Mouse (Mus musculus): ENCODE results near the gene 2810408A11Rik.
"Not testable (repeated sequence)": the region's sequence is repeated elsewhere in the genome, so short reads cannot be mapped to it uniquely, and the experiment has no call there.

The 2810408A11Rik gene

DNA sequence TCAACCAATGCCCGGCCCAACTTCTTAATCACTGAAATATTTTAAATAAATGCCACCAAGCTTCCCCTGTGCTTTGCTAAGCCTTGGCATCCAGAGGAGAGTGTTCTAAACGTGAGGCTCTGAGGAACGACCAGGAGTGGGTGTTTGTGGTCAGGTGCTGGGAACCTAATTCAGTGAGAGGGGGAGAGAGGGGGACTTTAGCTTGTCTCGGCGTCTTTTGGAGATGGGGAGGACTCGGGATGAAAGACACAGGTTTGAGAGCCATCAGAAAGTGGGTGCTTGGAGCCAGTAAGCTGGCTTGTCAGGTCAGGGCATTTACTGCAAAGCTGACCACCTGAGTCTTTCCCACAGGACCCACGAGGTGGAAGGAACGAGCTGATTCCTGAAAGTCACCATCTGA, 31.0 kb upstream of the 2810408A11Rik start:
- DNase-seq (ENCODE audit: low read depth in 2 of 2, low spot score in 2 of 2): no peak

DNA sequence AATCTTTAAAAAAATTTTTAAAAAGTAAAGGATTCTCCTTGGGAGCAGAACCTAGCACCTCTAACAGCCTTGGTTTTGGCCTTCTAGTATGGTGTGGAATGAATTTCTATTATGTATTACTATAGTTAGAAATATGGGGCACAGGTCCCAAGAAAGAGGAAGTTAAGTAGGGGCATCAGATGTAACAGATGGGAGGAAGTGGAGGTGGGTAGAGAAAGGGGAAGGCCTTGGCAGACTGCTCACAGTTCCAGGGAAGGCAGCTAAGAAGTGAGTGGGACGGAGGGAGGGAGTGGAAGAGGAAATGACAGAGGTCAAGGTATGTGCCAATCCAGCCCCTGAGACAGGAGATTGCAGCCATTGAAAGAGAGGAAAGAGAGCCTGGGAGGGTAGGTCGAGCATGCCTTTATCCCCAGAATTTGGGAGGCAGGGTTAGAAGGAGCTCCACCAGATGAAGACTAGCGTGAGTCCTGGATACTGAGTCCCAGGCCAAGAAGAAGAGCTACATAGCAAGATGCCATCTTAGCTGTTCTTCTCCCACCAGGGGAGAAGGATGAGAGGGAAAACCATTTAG, 30.3 kb upstream of the 2810408A11Rik start:
- DNase-seq (ENCODE audit: low read depth in 2 of 2, low spot score in 2 of 2): no peak

DNA sequence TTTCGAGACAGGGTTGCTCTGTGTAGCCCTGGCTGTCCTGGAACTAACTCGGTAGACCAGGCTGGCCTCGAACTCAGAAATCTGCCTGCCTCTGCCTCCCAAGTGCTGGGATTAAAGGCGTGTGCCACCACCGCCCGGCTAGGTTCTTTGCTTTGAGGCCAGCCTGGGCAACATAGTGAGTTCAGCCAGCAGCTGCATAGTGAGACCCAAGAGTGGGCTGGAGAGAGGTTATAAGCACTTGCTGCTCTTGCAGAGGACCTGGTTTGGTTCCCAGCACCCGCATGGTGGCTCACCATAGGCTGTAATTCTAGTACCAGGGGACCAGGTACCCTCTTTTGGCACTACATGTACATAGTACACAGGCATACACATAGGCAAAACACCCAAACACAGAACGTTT, 29.4 kb upstream of the 2810408A11Rik start:
- DNase-seq (ENCODE audit: low read depth in 2 of 2, low spot score in 2 of 2): not testable (repeated sequence)

DNA sequence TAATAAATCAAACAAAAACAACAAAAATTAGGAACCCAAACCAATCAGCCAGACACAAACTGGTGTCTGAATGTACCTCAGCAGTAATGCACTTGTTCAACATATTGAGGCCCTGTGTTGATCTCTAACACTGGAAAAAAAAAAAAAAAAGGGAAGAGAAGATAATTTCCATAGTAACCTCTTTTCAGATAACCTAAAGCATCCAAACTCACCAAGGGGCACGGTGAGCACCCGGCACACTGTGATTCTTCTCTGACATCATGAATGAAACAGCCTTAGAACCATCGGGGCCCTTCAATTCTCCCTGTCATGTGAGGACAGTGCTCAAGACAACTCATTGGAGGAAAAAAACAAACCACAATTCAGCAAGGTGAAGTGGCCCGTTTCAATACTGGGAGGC, 28.9 kb upstream of the 2810408A11Rik start:
- DNase-seq (ENCODE audit: low read depth in 2 of 2, low spot score in 2 of 2): no peak

DNA sequence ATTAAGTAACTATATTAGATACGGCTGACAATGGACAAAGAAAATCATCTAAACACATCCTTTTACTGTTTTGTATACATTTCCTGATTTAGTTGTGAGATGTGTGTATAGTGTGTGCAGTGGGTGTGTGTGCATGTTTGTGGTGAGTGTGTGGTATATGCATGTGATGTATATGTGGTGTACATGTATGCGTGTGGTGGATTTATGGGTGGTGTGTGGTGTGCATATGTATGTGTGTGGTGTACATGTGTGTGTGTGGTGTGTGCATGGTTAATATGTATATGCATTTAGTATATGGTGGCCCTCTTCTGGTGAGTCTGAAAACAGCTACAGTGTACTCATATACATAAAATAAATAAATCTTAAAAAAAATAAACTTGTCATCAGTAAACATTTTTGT, 26.7 kb upstream of the 2810408A11Rik start:
- DNase-seq (ENCODE audit: low read depth in 2 of 2, low spot score in 2 of 2): no peak

DNA sequence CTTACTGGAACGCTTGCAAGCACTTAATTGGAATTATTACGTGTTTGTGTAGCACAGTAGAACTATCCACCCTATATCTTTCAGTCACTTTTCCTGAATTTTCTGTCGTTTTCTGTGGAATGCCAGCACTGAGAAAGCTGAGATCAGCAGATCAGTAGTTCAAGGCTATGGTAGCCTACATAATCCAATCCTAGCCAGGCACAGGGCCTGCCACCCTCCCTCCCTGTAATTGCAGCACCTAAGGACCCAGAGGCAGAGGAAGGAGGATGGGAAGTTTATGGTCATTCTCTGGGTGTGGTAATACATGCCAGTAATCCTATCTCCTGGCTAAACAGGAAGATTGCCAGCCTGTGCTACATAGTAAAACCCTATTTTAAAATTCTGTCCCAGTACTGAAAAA, 22.0 kb upstream of the 2810408A11Rik start:
- DNase-seq (ENCODE audit: low read depth in 2 of 2, low spot score in 2 of 2): no peak

DNA sequence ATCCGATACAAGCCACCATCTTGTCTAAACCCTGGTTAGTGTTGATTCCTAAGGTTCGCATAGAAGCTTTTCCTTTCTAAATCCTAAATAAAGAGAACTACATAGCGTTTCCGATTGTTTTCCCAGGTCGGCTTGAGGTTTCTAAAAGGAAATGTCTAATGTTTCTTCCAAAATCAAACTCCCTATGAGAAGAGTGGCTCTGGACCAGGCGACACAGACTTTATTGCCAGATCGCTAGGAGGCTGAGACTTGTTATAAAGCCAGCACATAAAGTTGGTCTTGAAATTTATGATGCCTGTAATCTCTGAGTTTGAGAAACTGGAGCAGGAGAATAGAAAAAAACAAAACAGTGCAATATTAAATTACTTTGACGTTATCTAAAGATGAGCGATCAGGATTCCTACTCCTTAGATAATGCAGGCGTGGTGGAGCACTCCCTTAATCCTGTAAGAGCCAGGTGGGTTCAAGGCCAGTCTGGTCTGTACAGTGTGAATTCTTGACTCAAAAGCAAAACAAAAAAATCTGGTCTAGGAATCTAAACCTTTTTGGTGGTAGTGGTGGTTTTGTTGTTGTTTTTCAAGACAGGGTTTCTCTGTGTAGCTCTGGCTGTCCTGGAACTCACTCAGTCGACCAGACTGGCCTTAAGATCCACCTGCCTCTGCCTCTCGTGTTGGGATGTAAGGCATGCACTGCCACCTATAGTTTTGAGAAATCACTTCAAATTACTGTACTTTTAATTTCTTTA, 21.4 kb upstream of the 2810408A11Rik start:
- DNase-seq (ENCODE audit: low read depth in 2 of 2, low spot score in 2 of 2): no peak

DNA sequence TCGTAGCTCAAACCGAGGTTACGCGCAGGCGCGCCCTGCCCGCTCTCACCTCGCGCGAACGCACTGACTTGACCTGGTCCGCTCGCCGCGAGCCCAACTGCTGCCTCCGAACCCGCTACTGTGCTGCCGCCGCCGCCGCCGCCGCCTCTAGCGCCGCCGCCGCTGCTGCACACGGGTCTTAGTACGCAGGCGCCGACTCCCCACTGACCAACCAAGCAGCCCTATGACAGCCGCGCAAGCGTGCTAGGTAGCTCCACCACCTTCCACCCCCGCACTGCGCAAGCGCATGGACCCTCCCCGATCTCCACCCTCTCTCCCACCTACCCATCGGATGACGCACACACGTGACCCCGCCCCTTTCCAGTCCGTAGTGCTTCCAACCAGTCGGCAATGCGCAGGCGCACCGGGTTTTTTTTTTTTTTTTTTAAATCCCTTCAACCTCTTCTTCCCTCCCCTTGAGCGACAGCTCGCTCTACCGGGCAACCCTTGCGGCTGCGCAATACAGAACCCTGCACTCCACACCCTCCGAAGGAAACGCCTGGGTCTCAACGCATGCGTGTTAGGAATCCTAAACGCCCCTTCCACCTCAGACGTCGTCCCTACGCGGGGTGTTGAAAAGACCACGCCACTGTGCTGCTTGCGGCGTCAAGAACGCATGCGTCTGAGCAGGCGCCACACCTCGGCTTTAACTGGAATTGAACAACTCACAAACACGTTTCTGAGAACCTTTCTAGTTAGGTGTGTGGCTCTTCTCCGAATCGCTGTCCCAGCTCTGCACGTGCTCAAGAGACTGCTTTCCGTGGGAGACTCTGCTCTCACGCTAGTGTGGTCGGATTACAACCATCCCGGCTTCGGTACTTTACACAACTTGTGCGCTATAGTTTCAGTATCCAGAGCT, 20.6 kb upstream of the 2810408A11Rik start, which contains the start of gene Eif5a:
TSS of gene Eif5a (minus strand) at position 845 of the 898 bp plus-strand sequence.
- peak; percentile 100 for DNase-seq (ENCODE audit: low read depth in 2 of 2, low spot score in 2 of 2)

DNA sequence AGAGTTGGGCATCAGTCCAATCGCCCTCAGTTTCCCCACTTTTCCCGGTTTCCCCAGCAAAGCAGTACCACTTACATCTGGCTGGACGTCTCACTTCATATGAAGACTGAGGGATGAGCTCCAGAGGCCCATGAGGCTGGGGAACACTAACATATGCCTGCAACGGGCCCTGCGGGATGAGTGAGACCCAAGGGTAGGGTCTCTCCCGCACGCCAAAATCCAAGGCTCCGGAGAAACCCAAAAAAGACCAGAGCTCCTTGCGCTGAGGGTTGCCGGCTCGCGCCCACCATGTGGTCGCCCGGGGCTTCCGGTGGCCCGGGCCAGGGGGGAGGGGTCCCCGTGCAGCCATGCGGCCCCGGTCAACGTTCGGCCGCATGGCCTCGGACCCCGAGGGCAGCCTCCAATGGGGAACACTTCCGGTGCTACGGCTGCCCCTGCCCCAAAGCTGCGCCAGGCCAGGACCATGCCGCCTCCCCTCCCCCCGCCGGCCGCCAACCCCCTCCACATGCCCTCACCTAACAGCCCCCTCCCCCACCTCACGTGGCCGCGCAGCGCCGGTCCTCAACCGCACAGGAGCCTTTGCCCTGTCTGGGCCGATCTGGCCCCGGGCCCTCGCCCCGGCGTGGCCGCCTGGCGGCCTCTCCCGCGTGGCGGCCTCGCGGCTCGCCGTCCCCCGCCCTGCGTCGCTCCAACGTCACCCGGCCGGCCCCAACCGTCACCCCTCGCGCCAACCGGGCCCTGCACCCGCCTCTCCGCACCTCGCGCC, 19.7 kb upstream of the 2810408A11Rik start:
- no peak for DNase-seq (ENCODE audit: low read depth in 2 of 2, low spot score in 2 of 2)

DNA sequence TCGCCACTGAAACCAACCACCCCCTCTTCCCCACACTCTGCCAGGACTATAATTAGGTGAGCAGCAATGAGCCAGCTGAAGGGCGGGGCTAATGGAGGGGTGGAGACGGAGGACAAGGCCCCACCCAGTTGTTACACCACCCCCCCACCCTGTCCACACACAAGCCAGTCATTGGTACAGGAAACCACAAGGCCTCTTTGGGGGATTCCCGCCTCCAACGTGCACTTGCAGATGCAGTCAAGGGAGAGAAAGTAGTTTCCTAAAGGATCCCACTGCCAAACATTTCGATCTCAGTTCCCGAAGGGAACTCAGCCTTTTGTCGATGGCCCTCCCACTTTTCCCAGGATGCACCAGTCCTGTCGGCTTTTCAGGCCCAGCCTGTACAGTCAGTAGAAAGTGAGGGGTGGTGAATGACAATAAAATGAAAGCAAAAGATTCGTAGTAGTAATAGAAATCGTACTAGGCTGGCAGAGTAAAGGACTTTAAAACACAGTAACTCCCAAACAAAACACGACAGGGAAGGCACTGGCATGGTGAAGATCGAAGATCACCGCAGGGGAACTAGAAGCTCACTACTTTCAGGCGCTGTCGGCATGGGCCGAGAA, 19.0 kb upstream of the 2810408A11Rik start:
- DNase-seq (ENCODE audit: low read depth in 2 of 2, low spot score in 2 of 2): peak; percentile 63 to 75

DNA sequence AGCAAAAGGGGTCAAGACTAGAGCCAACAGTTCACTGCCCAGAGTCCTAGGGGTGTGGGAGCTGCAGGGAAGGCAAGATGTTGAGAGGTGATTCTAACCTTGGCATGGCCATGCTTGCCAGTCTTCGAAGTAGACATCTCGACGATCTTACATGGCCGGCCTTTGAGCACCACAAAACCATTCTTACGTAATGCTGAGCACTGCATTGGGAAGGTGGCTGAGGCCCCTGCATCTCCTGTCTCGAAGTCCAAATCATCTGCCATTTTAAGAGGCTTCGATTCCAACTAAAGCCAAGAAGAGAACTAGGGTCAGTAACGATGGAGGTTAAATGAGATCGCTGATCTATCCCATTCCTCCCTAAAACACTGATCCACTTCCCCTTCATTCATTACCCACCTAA, 18.3 kb upstream of the 2810408A11Rik start:
- DNase-seq (ENCODE audit: low read depth in 2 of 2, low spot score in 2 of 2): no peak

DNA sequence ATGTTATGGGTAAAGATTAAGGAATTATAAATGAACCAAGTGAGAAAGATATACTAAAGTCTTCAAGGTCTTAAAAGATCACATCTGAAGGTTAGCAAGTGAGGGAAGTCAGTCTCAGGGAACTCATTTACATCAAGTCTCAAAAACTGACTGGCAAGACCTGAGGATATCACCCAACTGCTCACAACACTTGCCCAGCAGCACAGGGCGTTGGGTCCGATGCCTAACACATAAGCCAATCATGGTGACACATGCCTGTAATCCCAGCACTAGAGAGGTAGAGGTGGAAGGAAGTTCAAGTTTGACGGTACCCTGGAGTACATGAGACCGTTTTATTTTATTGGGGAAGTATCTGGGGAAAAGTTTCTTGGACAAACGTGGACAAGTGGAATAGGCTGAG, 17.3 kb upstream of the 2810408A11Rik start:
- DNase-seq (ENCODE audit: low read depth in 2 of 2, low spot score in 2 of 2): no peak

DNA sequence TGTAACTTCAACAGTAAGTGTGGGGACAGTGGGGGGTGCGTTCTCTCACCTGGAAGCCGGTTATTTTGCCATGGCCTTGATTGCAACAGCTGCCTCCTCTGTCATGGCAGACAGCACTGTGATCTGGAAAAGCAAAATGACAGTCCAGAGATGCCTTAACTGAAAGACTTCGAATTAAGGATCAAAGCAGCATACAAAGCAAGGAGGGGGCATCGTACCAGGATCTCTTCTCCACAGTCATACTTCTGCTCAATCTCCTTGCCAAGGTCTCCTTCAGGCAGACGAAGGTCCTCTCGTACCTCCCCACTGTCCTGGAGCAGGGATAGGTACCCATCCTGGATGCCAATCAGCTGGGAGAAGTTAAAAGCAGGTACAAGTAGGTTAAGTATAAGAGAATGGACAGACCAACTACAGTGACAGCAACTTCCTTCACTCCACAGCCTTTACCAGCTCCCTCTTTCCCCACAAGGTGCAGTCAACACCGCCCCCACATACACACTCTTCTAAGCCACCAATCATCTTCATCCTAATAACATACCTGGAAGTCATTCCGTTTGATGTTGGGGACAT, 16.7 kb upstream of the 2810408A11Rik start:
- no peak for DNase-seq (ENCODE audit: low read depth in 2 of 2, low spot score in 2 of 2)

DNA sequence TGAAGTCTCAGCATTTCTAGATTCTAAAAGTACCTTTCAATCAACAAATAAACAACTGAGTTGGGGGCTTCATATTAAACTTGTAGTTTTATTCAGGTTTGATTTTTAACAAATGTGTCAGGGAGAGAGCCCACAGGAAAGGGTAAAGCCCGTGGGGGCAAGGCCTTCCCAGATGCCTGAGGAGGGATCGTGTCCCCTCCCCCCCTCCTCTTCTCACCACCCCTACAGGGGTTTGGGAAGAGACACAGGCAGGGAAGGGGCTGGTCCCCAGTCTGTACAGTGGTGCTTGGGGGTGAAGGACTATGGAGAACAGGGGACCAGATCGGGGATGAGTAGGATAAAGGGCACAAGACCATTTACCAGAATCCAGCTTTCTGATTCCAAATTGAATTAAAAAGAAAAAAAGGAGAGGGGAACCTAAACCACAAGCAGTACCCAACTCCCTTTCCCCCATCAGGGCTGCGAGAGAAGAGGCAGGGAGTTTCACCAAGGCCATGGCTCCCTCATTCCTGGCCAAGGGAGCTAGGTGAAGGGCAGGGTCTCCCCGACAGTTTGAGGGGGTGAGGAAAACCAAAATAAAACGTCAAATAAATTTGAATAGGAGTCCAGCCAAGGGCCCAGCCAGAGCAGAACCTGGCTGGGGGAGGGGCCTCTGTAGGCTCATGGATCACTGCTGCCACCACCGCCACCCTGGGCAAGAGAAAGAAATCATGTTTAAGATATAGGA, 16.0 kb upstream of the 2810408A11Rik start:
- DNase-seq (ENCODE audit: low read depth in 2 of 2, low spot score in 2 of 2): not testable (repeated sequence)

DNA sequence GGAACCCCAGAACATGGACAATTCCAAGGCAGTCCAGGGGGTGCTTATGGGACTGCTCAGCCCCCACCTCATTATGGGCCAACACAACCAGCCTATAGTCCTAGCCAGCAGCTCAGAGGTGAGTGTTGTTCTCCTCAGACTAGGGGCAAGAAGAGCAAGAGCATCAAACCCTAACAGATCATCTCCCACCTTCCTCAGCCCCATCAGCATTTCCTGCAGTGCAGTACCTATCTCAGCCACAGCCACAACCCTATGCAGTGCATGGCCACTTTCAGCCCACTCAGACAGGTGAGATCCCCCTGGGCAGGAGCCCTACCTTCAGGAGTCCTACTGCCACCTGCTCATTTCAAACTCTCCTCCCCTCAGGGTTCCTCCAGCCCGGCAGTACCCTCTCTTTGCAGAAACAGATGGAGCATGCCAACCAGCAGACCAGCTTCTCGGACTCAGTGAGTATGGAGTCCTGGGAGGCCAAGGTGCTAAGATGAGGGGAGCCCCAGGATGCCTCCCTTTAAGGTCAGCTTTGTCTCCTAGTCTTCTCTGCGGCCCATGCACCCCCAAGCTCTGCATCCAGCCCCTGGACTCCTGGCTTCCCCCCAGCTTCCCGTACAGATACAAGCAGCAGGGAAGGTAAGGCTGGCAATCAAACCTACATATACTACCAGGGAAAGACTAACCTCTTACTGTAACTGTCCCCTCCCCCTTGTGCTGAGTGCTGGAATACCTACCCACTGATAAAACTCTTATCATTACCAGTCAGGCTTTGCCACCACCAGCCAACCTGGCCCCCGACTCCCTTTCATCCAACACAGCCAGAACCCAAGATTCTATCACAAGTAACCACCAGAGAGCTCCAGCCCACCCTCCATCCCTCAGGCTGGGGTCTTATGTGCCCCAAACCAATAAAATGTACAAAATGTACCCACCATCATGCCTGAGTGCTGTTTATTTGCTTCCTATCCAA, 15.2 kb upstream of the 2810408A11Rik start:
- no peak for DNase-seq (ENCODE audit: low read depth in 2 of 2, low spot score in 2 of 2)

DNA sequence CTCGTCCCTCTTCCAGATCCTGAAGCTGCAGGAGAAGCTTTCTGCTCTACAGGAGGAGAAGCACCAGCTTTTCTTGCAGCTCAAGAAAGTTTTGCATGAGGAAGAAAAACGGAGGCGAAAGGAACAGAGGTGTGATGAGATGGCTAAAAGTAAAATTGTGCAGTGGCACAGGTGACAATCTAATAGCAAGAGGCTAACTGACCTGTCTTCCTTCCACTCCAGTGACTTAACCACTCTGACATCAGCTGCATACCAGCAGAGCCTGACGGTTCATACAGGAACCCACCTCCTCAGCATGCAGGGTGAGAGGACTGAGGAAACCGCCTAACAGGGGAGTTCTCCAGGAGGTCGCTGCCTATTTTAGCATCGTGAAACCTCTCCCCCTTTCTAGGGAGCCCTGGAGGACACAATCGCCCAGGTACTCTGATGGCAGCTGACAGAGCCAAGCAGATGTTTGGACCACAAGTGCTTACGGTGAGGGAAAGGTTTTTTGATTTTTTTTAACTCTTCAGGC, 14.2 kb upstream of the 2810408A11Rik start:
- DNase-seq (ENCODE audit: low read depth in 2 of 2, low spot score in 2 of 2): no peak

DNA sequence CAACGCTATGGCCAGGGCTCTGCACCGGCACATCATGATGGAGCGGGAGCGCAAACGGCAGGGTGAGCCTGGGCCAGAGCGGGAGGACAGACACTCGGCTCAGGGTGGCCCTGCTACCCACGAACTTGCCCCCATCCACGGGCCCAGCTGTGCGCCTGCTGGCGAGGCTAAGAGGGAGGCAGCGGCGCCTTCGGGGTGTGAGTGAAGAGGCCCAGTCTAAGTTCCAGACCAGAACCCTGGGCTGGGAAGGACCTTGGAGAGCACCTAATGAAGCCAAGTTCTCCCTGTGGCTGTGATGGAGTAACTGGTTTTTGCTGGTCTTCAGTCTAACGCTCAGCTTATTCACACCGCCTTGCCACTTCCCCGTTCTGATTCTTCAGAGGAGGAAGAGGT, 13.6 kb upstream of the 2810408A11Rik start:
- no peak for DNase-seq (ENCODE audit: low read depth in 2 of 2, low spot score in 2 of 2)

Measured in CD8-positive naive resting alpha-beta T cell, adult 2 months (primary cell).